Mouse (Mus musculus) kidney, adult 2 months (tissue): ENCODE results near the gene Pdx1. TPM values are rescaled to one million over a fixed set of nuclear protein-coding genes. Genes with fewer than 3 reads are reported as not detected.
A peak's percentile ranks its signal among the peaks of the same experiment; 100 is the strongest.

Source experiments
- DNase-seq: peaks from one replicate; pipeline ENCODE4 v3.0.0; 2021
- H3K27ac ChIP-seq: fragments of 200-500 bp; 2 replicates; pipeline ENCODE4 v1.5.1; 2012; ENCODE audit warnings: low read depth, low read length, control low read depth, inconsistent platforms; ENCODE audit not compliant: insufficient read depth
- H3K27me3 ChIP-seq: fragments of 200-500 bp; replicated peaks from 2 replicates; pipeline ENCODE4 v1.6.1; 2012; ENCODE audit warnings: mild to moderate bottlenecking, moderate library complexity, low read length, inconsistent platforms; ENCODE audit not compliant: control insufficient read depth, insufficient read depth
- H3K36me3 ChIP-seq: fragments of 200-500 bp; 2 replicates; pipeline ENCODE4 v1.6.1; 2012; ENCODE audit warnings: mild to moderate bottlenecking, moderate library complexity, low read length, inconsistent platforms; ENCODE audit not compliant: control insufficient read depth, insufficient read depth
- H3K4me1 ChIP-seq: fragments of 200-500 bp; 2 replicates; pipeline ENCODE4 v1.6.1; 2011; ENCODE audit warnings: low read length; ENCODE audit not compliant: control insufficient read depth, insufficient read depth
- H3K4me3 ChIP-seq: fragments of 200-500 bp; 2 replicates; pipeline ENCODE4 v1.5.1; 2011; ENCODE audit warnings: mild to moderate bottlenecking, low read depth, low read length, control low read depth; ENCODE audit not compliant: insufficient read depth
- CTCF ChIP-seq: fragments of 200-500 bp; conservative IDR thresholded peaks from 2 replicates; pipeline ENCODE4 v1.5.1; 2011; ENCODE audit warnings: low read depth, mild to moderate bottlenecking, control low read depth, low read length, moderate library complexity, mixed read lengths; ENCODE audit not compliant: insufficient read depth, insufficient read length
- POLR2A ChIP-seq: fragments of 200-500 bp; IDR thresholded peaks from one replicate; pipeline ENCODE4 v1.6.1; 2011; ENCODE audit warnings: low read depth, low read length, control low read depth
- WGBS: fragments of 180-500 bp; shearing (Covaris S2); methylation state at CpG from one replicate; pipeline ENCODE4 v1.1.7; 2018; 5-methylcytosine and 5-hydroxymethylcytosine counted together
- polyA plus RNA-seq: library from polyadenylated mRNA; depleted of rRNA; stranded (reverse); fragments of >200 nt; gene quantifications from 2 replicates; pipeline ENCODE4 v1.2.3, GENCODE M21; 2012; rRNA removed

The Pdx1 gene
- polyA plus RNA-seq, 1 experiment: not detected

- H3K27me3 ChIP-seq: no peaks in the 10 kb centered on the region
- DNase-seq: no peak
- no peak overlapping the region for H3K4me3 ChIP-seq
- TF ChIP-seq CTCF (no peak), POLR2A (no peak)
- no peaks in the 10 kb centered on the region for H3K4me1 ChIP-seq
- no peaks in the 10 kb centered on the region for H3K36me3 ChIP-seq
- 5% methylated on average over 25 of the region's 25 CpGs for WGBS
- H3K27ac ChIP-seq: no peak overlapping the region
These were observed 45.8 kb downstream of the Pdx1 start for GRCm38 (mm10) chr5:147315432-147316075.

- 9% methylated on average over 7 of the region's 7 CpGs for WGBS
- H3K27me3 ChIP-seq: no peaks in the 10 kb centered on the region
- DNase-seq: no peak
- no peak overlapping the region for H3K4me3 ChIP-seq
- TF ChIP-seq POLR2A (no peak), CTCF (no peak)
- H3K4me1 ChIP-seq: no peaks in the 10 kb centered on the region
- no peak overlapping the region for H3K27ac ChIP-seq
- no peaks in the 10 kb centered on the region for H3K36me3 ChIP-seq
These were observed 47.6 kb downstream of the Pdx1 start for GRCm38 (mm10) chr5:147317321-147317720.

- H3K36me3 ChIP-seq: no peaks in the 10 kb centered on the region
- DNase-seq: no peak
- no peaks in the 10 kb centered on the region for H3K27me3 ChIP-seq
- TF ChIP-seq CTCF (peak; percentile 50), POLR2A (no peak)
- H3K27ac ChIP-seq: no peak overlapping the region
- no peak overlapping the region for H3K4me3 ChIP-seq
- WGBS: 41% methylated on average over 7 of the region's 7 CpGs
- no peaks in the 10 kb centered on the region for H3K4me1 ChIP-seq
These were observed 48.2 kb downstream of the Pdx1 start for GRCm38 (mm10) chr5:147317991-147318390.

GRCm38 (mm10) chr5:147319653-147320052 lies 49.9 kb downstream of the Pdx1 start:
- peak; percentile 63 for DNase-seq
- H3K27me3 ChIP-seq: no peaks in the 10 kb centered on the region

GRCm38 (mm10) chr5:147322183-147322582 lies 52.4 kb downstream of the Pdx1 start, which contains the start of gene Urad:
Gene Urad (minus strand): TSS chr5:147322440.
- no peak for DNase-seq
- TF ChIP-seq CTCF (no peak), POLR2A (no peak)
- Histone ChIP-seq H3K36me3 (no peaks in the 10 kb centered on the region), H3K4me3 (no peak within 1 kb of the TSS), H3K4me1 (no peaks in the 10 kb centered on the region), H3K27ac (no peak within 1 kb of the TSS), H3K27me3 (no peaks in the 10 kb centered on the region)
- WGBS: 71% methylated on average over 8 of the region's 8 CpGs

More at GRCm38 (mm10) chr5:147319653-147320052, 49.9 kb downstream of the Pdx1 start:
- Histone ChIP-seq H3K4me1 (no peaks in the 10 kb centered on the region), H3K36me3 (no peaks in the 10 kb centered on the region), H3K4me3 (no peak overlapping the region), H3K27ac (no peak overlapping the region)
- TF ChIP-seq POLR2A (no peak), CTCF (peak; percentile 47)

GRCm38 (mm10) chr5:147323237-147323917 lies 53.6 kb downstream of the Pdx1 start:
- H3K27me3 ChIP-seq: no peaks in the 10 kb centered on the region
- TF ChIP-seq POLR2A (no peak), CTCF (peak; percentile 86)
- no peak overlapping the region for H3K27ac ChIP-seq
- H3K4me1 ChIP-seq: no peaks in the 10 kb centered on the region
- DNase-seq: peak; percentile 58
- no peaks in the 10 kb centered on the region for H3K36me3 ChIP-seq
- H3K4me3 ChIP-seq: no peak overlapping the region
- 19% methylated on average over 17 of the region's 17 CpGs for WGBS

Other genes starting within 250 kb of the Pdx1 start
- 24.1 TPM in 2 replicates for gene Lnx2, start 193.4 kb upstream of the Pdx1 start, polyA plus RNA-seq
- 44.8 and 55.9 TPM in 2 replicates for gene Polr1d, start 192.9 kb upstream of the Pdx1 start, polyA plus RNA-seq
- gene Gsx1, start 81.3 kb upstream of the Pdx1 start, polyA plus RNA-seq: not detected in 2 replicates
- not detected in 2 replicates for gene Cdx2, start 37.3 kb downstream of the Pdx1 start, polyA plus RNA-seq
- not detected in 2 replicates for gene Urad, start 52.5 kb downstream of the Pdx1 start, polyA plus RNA-seq
- gene Flt3, start 130.5 kb downstream of the Pdx1 start, polyA plus RNA-seq: 0.26 and 0.78 TPM in 2 replicates
- gene Pan3, start 160.2 kb downstream of the Pdx1 start, polyA plus RNA-seq: 37.9 and 47.2 TPM in 2 replicates